Mouse (Mus musculus) brain, adult 10 weeks (tissue): ENCODE measurements around the gene Lipt2. TPM values are rescaled to one million over a fixed set of nuclear protein-coding genes. Genes with fewer than 3 reads are reported as not detected.

Experiments used
- polyA plus RNA-seq: library from polyadenylated mRNA; stranded (reverse); fragments of 350-450 nt; fragmentation: Illumina TruSeq; extraction: RNeasy Lipid Tissue Mini Kit (QIAGEN cat#74804); gene quantifications from one replicate; pipeline ENCODE4 v1.2.3, GENCODE M21; 2015; ENCODE audit warnings: low read depth, low replicate concordance

Gene Lipt2
- 7.9 TPM for polyA plus RNA-seq

GRCm38 (mm10) chr7:100159105-100159841, at the start of gene Lipt2:
Lipt2 (plus strand) TSS chr7:100159277.

GRCm38 (mm10) chr7:100121376-100121789, 37.7 kb upstream of the Lipt2 start, which contains the start of gene Pold3:
Pold3 (minus strand) TSS chr7:100121565.

DNA sequence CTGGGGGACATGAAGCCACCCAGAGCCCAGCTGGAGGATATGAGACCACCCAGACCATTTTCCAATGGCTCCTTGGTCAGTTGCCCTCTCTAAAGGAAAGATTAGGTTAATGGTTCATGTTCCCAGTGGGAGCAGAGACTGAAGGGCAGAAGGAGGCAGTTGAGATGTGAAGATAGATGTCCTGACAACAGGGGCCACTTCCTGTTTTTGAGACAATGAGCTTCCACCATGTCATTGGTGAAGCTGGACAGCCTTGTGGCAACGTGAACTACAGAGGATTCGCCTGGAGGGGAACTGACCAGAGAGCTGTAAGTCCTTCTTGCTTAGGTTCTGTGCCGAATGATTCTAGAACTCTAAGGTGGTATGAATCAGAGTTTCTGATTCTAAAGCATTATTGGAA, 17.2 kb downstream of the Lipt2 start, which contains the start of gene Kcne3:
TSS of gene Kcne3 (plus strand) at position 234 of the 400 bp plus-strand sequence.

Other genes with a start within 250 kb of the Lipt2 start
- gene Rnf169, start 178.8 kb upstream of the Lipt2 start, polyA plus RNA-seq = 18.1 TPM
- not detected for gene Chrdl2, start 153.1 kb upstream of the Lipt2 start, polyA plus RNA-seq
- 25.4 TPM for gene Pold3, start 37.7 kb upstream of the Lipt2 start, polyA plus RNA-seq
- gene Kcne3, start 17.2 kb downstream of the Lipt2 start, polyA plus RNA-seq = 0.57 TPM
- gene Pgm2l1, start 68.1 kb downstream of the Lipt2 start, polyA plus RNA-seq = 125 TPM
- gene P4ha3, start 126.2 kb downstream of the Lipt2 start, polyA plus RNA-seq = 4.4 TPM
- 20.0 TPM for gene C2cd3, start 213.0 kb downstream of the Lipt2 start, polyA plus RNA-seq
- 185 TPM for gene Ppme1, start 213.0 kb downstream of the Lipt2 start, polyA plus RNA-seq